Mouse (Mus musculus): Measurements from ENCODE around the gene Gm15097. TPM values are rescaled to one million over a fixed set of nuclear protein-coding genes. Genes with fewer than 3 reads are reported as not detected.
"Not testable (repeated sequence)": the region's sequence is repeated elsewhere in the genome, so short reads cannot be mapped to it uniquely, and the experiment has no call there.

Gene Gm15097
- polyA plus RNA-seq (2012; rRNA removed) (not detected in 2 replicates), polyA plus RNA-seq (2014; fragmentation: Nextera tagmentation; extraction: Ambion mirVana) (not detected in 2 replicates)

DNA sequence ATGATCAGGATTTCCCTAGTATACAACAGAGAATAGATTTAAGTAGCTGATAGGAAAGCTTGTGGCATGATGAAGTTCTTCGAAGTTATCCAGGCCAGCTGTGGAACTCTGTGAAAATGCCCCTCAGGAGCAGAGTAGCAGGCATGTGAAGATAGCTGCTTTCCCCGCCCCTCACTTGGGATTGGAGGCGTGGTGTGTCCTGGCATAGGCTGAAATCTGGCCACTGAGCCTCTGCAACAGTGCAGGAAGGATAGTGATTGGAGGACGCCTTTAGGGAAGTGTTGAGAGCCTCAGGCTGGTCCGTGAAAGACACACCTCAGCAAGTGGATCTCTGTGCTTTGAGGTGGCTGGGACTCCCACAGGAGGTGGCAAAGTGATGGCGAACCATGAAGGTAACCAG, at the start of gene Gm15097:
Gm15097 (plus strand) TSS at position 301 of the 400 bp plus-strand sequence.
- not testable (repeated sequence) for ATAC-seq (ENCODE audit: insufficient read depth); H3K4me1 ChIP-seq (replicated peaks; ENCODE audit: control insufficient read depth in 2 of 2, insufficient read depth in 2 of 2, low read length in 1 of 2); H3K36me3 ChIP-seq (replicated peaks; ENCODE audit: control insufficient read depth, insufficient read depth, low read depth); DNase-seq (ENCODE audit: low read depth in 3 of 3, low spot score in 3 of 3); H3K4me3 ChIP-seq (ENCODE audit: insufficient read depth in 1 of 2, low read depth in 2 of 2, low read length in 2 of 2); H3K4me2 ChIP-seq (ENCODE audit: low read depth); H3K27me3 ChIP-seq (ENCODE audit: control insufficient read depth, insufficient read depth, low read length); H3K27ac ChIP-seq; H3K9me3 ChIP-seq (ENCODE audit: control insufficient read depth, low read length); H3K9ac ChIP-seq (replicated peaks)
- no CpG with 5 or more reads among the region's 6 CpGs for WGBS (ENCODE audit: insufficient replicate concordance)

DNA sequence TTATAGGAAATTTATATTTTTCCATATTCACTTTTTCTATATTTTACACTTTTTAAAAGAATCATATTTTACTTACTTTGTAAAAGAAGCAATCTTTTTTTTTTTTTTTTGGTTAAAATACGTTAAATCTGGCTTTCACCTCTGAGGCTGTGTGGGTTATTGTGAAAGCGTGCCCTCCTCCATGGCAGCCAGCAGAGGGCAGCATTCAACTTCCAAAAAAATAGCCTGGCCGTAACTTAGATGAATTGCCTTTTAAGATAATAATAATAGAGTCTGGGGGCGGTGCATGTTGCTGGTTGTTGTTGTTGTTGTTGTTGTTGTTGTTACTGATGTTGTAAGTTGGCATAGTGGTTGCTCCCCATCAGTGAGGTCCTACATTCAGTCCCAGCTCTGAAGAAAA, 21.4 kb upstream of the Gm15097 start:
- not testable (repeated sequence) for ATAC-seq (ENCODE audit: insufficient read depth); H3K36me3 ChIP-seq (replicated peaks; ENCODE audit: control insufficient read depth, insufficient read depth, low read depth); DNase-seq (ENCODE audit: low read depth in 3 of 3, low spot score in 3 of 3)

DNA sequence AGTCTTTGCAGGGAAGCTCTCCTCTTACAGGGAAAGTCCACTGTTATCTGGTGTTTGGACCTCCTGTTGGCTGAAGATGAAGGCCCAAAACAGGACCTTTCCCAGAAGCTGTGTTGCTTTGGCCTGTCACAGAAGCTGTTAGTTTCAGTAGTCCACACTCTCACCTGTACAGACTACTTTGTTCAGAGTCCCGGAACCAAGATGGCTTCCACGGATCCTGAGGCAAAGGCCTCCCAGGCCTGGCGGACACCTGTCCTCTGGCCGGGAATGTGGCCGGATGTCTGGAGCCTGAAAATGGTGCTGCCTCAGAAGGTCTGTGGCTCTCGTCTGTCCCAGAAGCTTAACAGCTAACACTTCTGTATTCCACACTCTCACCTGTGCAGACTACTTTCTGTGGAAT, 26.9 kb downstream of the Gm15097 start:
- H3K4me1 ChIP-seq (replicated peaks; ENCODE audit: control insufficient read depth in 2 of 2, insufficient read depth in 2 of 2, low read length in 1 of 2); ATAC-seq (ENCODE audit: insufficient read depth); H3K4me2 ChIP-seq (ENCODE audit: low read depth); DNase-seq (ENCODE audit: low read depth in 3 of 3, low spot score in 3 of 3); H3K27ac ChIP-seq; H3K4me3 ChIP-seq (ENCODE audit: insufficient read depth in 1 of 2, low read depth in 2 of 2, low read length in 2 of 2); H3K36me3 ChIP-seq (replicated peaks; ENCODE audit: control insufficient read depth, insufficient read depth, low read depth); H3K27me3 ChIP-seq (ENCODE audit: control insufficient read depth, insufficient read depth, low read length); H3K9me3 ChIP-seq (ENCODE audit: control insufficient read depth, low read length); H3K9ac ChIP-seq (replicated peaks): not testable (repeated sequence)
- 74% methylated on average over 3 of the region's 6 CpGs for WGBS (ENCODE audit: insufficient replicate concordance)

More for the DNA sequence above, 21.4 kb upstream of the Gm15097 start:
- H3K27me3 ChIP-seq (ENCODE audit: control insufficient read depth, insufficient read depth, low read length); H3K4me1 ChIP-seq (replicated peaks; ENCODE audit: control insufficient read depth in 2 of 2, insufficient read depth in 2 of 2, low read length in 1 of 2); H3K4me2 ChIP-seq (ENCODE audit: low read depth); H3K9me3 ChIP-seq (ENCODE audit: control insufficient read depth, low read length); H3K27ac ChIP-seq; H3K9ac ChIP-seq (replicated peaks); H3K4me3 ChIP-seq (ENCODE audit: insufficient read depth in 1 of 2, low read depth in 2 of 2, low read length in 2 of 2): not testable (repeated sequence)
- 39% methylated on average over 4 of the region's 4 CpGs for WGBS (ENCODE audit: insufficient replicate concordance)

Other genes starting within 250 kb of the Gm15097 start
- not detected in 2 replicates for gene Gm10439, start 189.9 kb upstream of the Gm15097 start, polyA plus RNA-seq (2012; rRNA removed)
- gene Gm10439, start 189.9 kb upstream of the Gm15097 start, polyA plus RNA-seq (2014; fragmentation: Nextera tagmentation; extraction: Ambion mirVana) = not detected in 2 replicates
- not detected in 2 replicates for gene Gm15091, start 157.2 kb downstream of the Gm15097 start, polyA plus RNA-seq (2012; rRNA removed)
- gene Gm15091, start 157.2 kb downstream of the Gm15097 start, polyA plus RNA-seq (2014; fragmentation: Nextera tagmentation; extraction: Ambion mirVana) = not detected in 2 replicates

All from liver, embryonic 14.5 days (tissue).